Mouse (Mus musculus): ENCODE measurements around the gene Myo3b. TPM values are rescaled to one million over a fixed set of nuclear protein-coding genes. Genes with fewer than 3 reads are reported as not detected.

Gene Myo3b
- total RNA-seq, 1 experiment from 2014 or later = 1.5 TPM

- no peak for ATAC-seq (replicated peaks in 1 of 2; ENCODE audit: insufficient read depth in 1 of 2, low FRiP score in 2 of 2, low TSS enrichment in 1 of 2, low read depth in 1 of 2, poor library complexity in 2 of 2, severe bottlenecking in 2 of 2)
Measured at GRCm38 (mm10) chr2:70155226-70155836, 116.4 kb downstream of the Myo3b start.

- ATAC-seq (replicated peaks in 1 of 2; ENCODE audit: insufficient read depth in 1 of 2, low FRiP score in 2 of 2, low TSS enrichment in 1 of 2, low read depth in 1 of 2, poor library complexity in 2 of 2, severe bottlenecking in 2 of 2) = no peak
Measured at GRCm38 (mm10) chr2:70159543-70159942, 120.6 kb downstream of the Myo3b start.

- ATAC-seq (replicated peaks in 1 of 2; ENCODE audit: insufficient read depth in 1 of 2, low FRiP score in 2 of 2, low TSS enrichment in 1 of 2, low read depth in 1 of 2, poor library complexity in 2 of 2, severe bottlenecking in 2 of 2) = no peak
Measured at GRCm38 (mm10) chr2:70166231-70166630, 127.3 kb downstream of the Myo3b start.

GRCm38 (mm10) chr2:70167944-70168935 lies 129.3 kb downstream of the Myo3b start:
- ATAC-seq (replicated peaks in 1 of 2; ENCODE audit: insufficient read depth in 1 of 2, low FRiP score in 2 of 2, low TSS enrichment in 1 of 2, low read depth in 1 of 2, poor library complexity in 2 of 2, severe bottlenecking in 2 of 2) = no peak

- ATAC-seq (replicated peaks in 1 of 2; ENCODE audit: insufficient read depth in 1 of 2, low FRiP score in 2 of 2, low TSS enrichment in 1 of 2, low read depth in 1 of 2, poor library complexity in 2 of 2, severe bottlenecking in 2 of 2) = no peak
Measured at GRCm38 (mm10) chr2:70170469-70170868, 131.5 kb downstream of the Myo3b start.

GRCm38 (mm10) chr2:70176823-70177708 lies 138.1 kb downstream of the Myo3b start:
- no peak for ATAC-seq (replicated peaks in 1 of 2; ENCODE audit: insufficient read depth in 1 of 2, low FRiP score in 2 of 2, low TSS enrichment in 1 of 2, low read depth in 1 of 2, poor library complexity in 2 of 2, severe bottlenecking in 2 of 2)

GRCm38 (mm10) chr2:70177709-70178030 lies 138.7 kb downstream of the Myo3b start:
- no peak for ATAC-seq (replicated peaks in 1 of 2; ENCODE audit: insufficient read depth in 1 of 2, low FRiP score in 2 of 2, low TSS enrichment in 1 of 2, low read depth in 1 of 2, poor library complexity in 2 of 2, severe bottlenecking in 2 of 2)

GRCm38 (mm10) chr2:70178241-70178640 lies 139.3 kb downstream of the Myo3b start:
- no peak for ATAC-seq (replicated peaks in 1 of 2; ENCODE audit: insufficient read depth in 1 of 2, low FRiP score in 2 of 2, low TSS enrichment in 1 of 2, low read depth in 1 of 2, poor library complexity in 2 of 2, severe bottlenecking in 2 of 2)

- no peak for ATAC-seq (replicated peaks in 1 of 2; ENCODE audit: insufficient read depth in 1 of 2, low FRiP score in 2 of 2, low TSS enrichment in 1 of 2, low read depth in 1 of 2, poor library complexity in 2 of 2, severe bottlenecking in 2 of 2)
Measured at GRCm38 (mm10) chr2:70182150-70182670, 143.3 kb downstream of the Myo3b start.

GRCm38 (mm10) chr2:70187040-70187439 lies 148.1 kb downstream of the Myo3b start:
- ATAC-seq (replicated peaks in 1 of 2; ENCODE audit: insufficient read depth in 1 of 2, low FRiP score in 2 of 2, low TSS enrichment in 1 of 2, low read depth in 1 of 2, poor library complexity in 2 of 2, severe bottlenecking in 2 of 2) = no peak

- no peak for ATAC-seq (replicated peaks in 1 of 2; ENCODE audit: insufficient read depth in 1 of 2, low FRiP score in 2 of 2, low TSS enrichment in 1 of 2, low read depth in 1 of 2, poor library complexity in 2 of 2, severe bottlenecking in 2 of 2)
Measured at GRCm38 (mm10) chr2:70195418-70196248, 156.7 kb downstream of the Myo3b start.

GRCm38 (mm10) chr2:70201796-70202555 lies 163.1 kb downstream of the Myo3b start:
- ATAC-seq (replicated peaks in 1 of 2; ENCODE audit: insufficient read depth in 1 of 2, low FRiP score in 2 of 2, low TSS enrichment in 1 of 2, low read depth in 1 of 2, poor library complexity in 2 of 2, severe bottlenecking in 2 of 2) = no peak

- no peak for ATAC-seq (replicated peaks in 1 of 2; ENCODE audit: insufficient read depth in 1 of 2, low FRiP score in 2 of 2, low TSS enrichment in 1 of 2, low read depth in 1 of 2, poor library complexity in 2 of 2, severe bottlenecking in 2 of 2)
Measured at GRCm38 (mm10) chr2:70202578-70203167, 163.7 kb downstream of the Myo3b start.

GRCm38 (mm10) chr2:70208411-70208810 lies 169.5 kb downstream of the Myo3b start:
- ATAC-seq (replicated peaks in 1 of 2; ENCODE audit: insufficient read depth in 1 of 2, low FRiP score in 2 of 2, low TSS enrichment in 1 of 2, low read depth in 1 of 2, poor library complexity in 2 of 2, severe bottlenecking in 2 of 2) = no peak

- no peak for ATAC-seq (replicated peaks in 1 of 2; ENCODE audit: insufficient read depth in 1 of 2, low FRiP score in 2 of 2, low TSS enrichment in 1 of 2, low read depth in 1 of 2, poor library complexity in 2 of 2, severe bottlenecking in 2 of 2)
Measured at GRCm38 (mm10) chr2:70209790-70210189, 170.9 kb downstream of the Myo3b start.
